Mouse (Mus musculus) liver, postnatal 0 days (tissue): Measurements from ENCODE around the gene Ckap4.

Experiments
- CTCF ChIP-seq: sonication (generic); IDR thresholded peaks from 2 replicates; pipeline ENCODE4 v1.5.1; 2016; ENCODE audit warnings: antibody characterized with exemption, low read depth
- EP300 ChIP-seq: IDR thresholded peaks from 2 replicates; pipeline ENCODE4 v1.6.1; 2016; ENCODE audit warnings: antibody characterized with exemption, low read depth, mild to moderate bottlenecking

GRCm38 (mm10) chr10:84512766-84513165, 21.1 kb downstream of the Ckap4 start:
- TF ChIP-seq CTCF (no peak), EP300 (no peak)
